Mouse (Mus musculus) left cerebral cortex, postnatal 25 days (tissue): ENCODE measurements around the gene Rbpj. TPM values are rescaled to one million over a fixed set of nuclear protein-coding genes. Genes with fewer than 3 reads are reported as not detected.
"Not testable (repeated sequence)": the region's sequence is repeated elsewhere in the genome, so short reads cannot be mapped to it uniquely, and the experiment has no call there.

Experiments used
- DNase-seq, 2 experiments: peaks; one replicate each; pipeline ENCODE4 v3.0.0; 2022; ENCODE audit warnings: low spot score in 2 of 2, mixed read lengths in 1 of 2
- intact Hi-C: fragments of 180-260 bp; cut with DNase I; formaldehyde crosslinking; loops from one replicate; pipeline ENCODE4 v1.15.1; 2025
- total RNA-seq, 2 experiments: library from RNA; stranded (reverse); gene quantifications; 2 replicates each; pipeline ENCODE4 v1.2.3; 2021

The Rbpj gene
- total RNA-seq, 2 experiments from 2014 or later: 23.8 to 26.4 TPM

GRCm38 (mm10) chr5:53632026-53632425, 166.1 kb downstream of the Rbpj start:
- no peak for DNase-seq
- intact Hi-C loops: no loop called here

- intact Hi-C loops: no loop called here
- no peak for DNase-seq
These were observed 170.8 kb downstream of the Rbpj start for GRCm38 (mm10) chr5:53636795-53637194.

- DNase-seq: no peak
- intact Hi-C loops: no loop called here
These were observed 171.3 kb downstream of the Rbpj start for GRCm38 (mm10) chr5:53637206-53637605.

- DNase-seq: peak; percentile 29 to 41
- intact Hi-C loops: loop anchor here (1.0 to 2.0 kb wide), 2 partner anchors 40 to 283 kb away; no protein-coding TSS in a partner anchor
These were observed 172.7 kb downstream of the Rbpj start for GRCm38 (mm10) chr5:53638647-53639046.

GRCm38 (mm10) chr5:53646669-53647068, 180.7 kb downstream of the Rbpj start:
- intact Hi-C loops: no loop called here
- DNase-seq: no peak

GRCm38 (mm10) chr5:53647358-53647757, 181.4 kb downstream of the Rbpj start:
- no peak for DNase-seq
- intact Hi-C loops: no loop called here

- no peak for DNase-seq
- intact Hi-C loops: no loop called here
These were observed 190.6 kb downstream of the Rbpj start for GRCm38 (mm10) chr5:53656596-53656995.

- intact Hi-C loops: no loop called here
These were observed 192.0 kb downstream of the Rbpj start for GRCm38 (mm10) chr5:53657925-53658324.

GRCm38 (mm10) chr5:53661508-53661907, 195.6 kb downstream of the Rbpj start:
- DNase-seq: no peak
- intact Hi-C loops: no loop called here

More at GRCm38 (mm10) chr5:53657925-53658324, 192.0 kb downstream of the Rbpj start:
- peak in 1 of 2 experiments; percentile 10 for DNase-seq

- intact Hi-C loops: no loop called here
- DNase-seq: no peak
These were observed 196.5 kb downstream of the Rbpj start for GRCm38 (mm10) chr5:53662413-53662812.

- intact Hi-C loops: no loop called here
- DNase-seq: no peak
These were observed 197.7 kb downstream of the Rbpj start for GRCm38 (mm10) chr5:53663665-53664064.

- intact Hi-C loops: no loop called here
- DNase-seq: no peak
These were observed 202.1 kb downstream of the Rbpj start for GRCm38 (mm10) chr5:53668021-53668420.

- intact Hi-C loops: no loop called here
- DNase-seq: no peak
These were observed 204.5 kb downstream of the Rbpj start for GRCm38 (mm10) chr5:53670321-53670938.

- DNase-seq: no peak
- intact Hi-C loops: no loop called here
These were observed 205.6 kb downstream of the Rbpj start for GRCm38 (mm10) chr5:53671507-53671906.

GRCm38 (mm10) chr5:53672352-53672751, 206.4 kb downstream of the Rbpj start:
- intact Hi-C loops: no loop called here
- peak; percentile 58 to 69 for DNase-seq

GRCm38 (mm10) chr5:53673493-53674150, 207.7 kb downstream of the Rbpj start:
- intact Hi-C loops, DNase-seq: not testable (repeated sequence)

GRCm38 (mm10) chr5:53676671-53677070, 210.7 kb downstream of the Rbpj start:
- DNase-seq: no peak
- intact Hi-C loops: no loop called here

GRCm38 (mm10) chr5:53678036-53678767, 212.2 kb downstream of the Rbpj start:
- intact Hi-C loops: no loop called here
- no peak for DNase-seq

GRCm38 (mm10) chr5:53679651-53680050, 213.7 kb downstream of the Rbpj start:
- intact Hi-C loops: no loop called here
- peak; percentile 30 to 73 for DNase-seq

GRCm38 (mm10) chr5:53683916-53684315, 218.0 kb downstream of the Rbpj start:
- no peak for DNase-seq
- intact Hi-C loops: no loop called here

GRCm38 (mm10) chr5:53684417-53684816, 218.5 kb downstream of the Rbpj start:
- intact Hi-C loops: no loop called here
- DNase-seq: no peak
